Mouse (Mus musculus) brain, embryonic 18.5 days (tissue): ENCODE results near the gene Fgfrl1.
"Not testable (repeated sequence)": the region's sequence is repeated elsewhere in the genome, so short reads cannot be mapped to it uniquely, and the experiment has no call there.

ENCODE experiments used
- DNase-seq: peaks from one replicate; pipeline ENCODE4 v3.0.0-alpha.2; 2012; ENCODE audit warnings: low read depth, low spot score

Gene Fgfrl1

GRCm38 (mm10) chr5:108751258-108751657, 59.1 kb downstream of the Fgfrl1 start:
- not testable (repeated sequence) for DNase-seq
